Mouse (Mus musculus): Measurements from ENCODE around the gene Efcc1. TPM values are rescaled to one million over a fixed set of nuclear protein-coding genes. Genes with fewer than 3 reads are reported as not detected.

Gene Efcc1
- polyA plus RNA-seq, 1 experiment: not detected

GRCm38 (mm10) chr6:87780546-87781301, 50.1 kb downstream of the Efcc1 start:
- no peak for TF ChIP-seq POLR2A (IDR thresholded peaks at IDR 0.05; ENCODE audit: insufficient read depth, low read depth, low read length)
- WGBS: 85% methylated on average over 10 of the region's 10 CpGs

GRCm38 (mm10) chr6:87784033-87784432, 53.4 kb downstream of the Efcc1 start:
- Histone ChIP-seq H3K27ac (ENCODE audit: insufficient read depth, low read depth, low read length) (no peak overlapping the region), H3K4me1 (ENCODE audit: control insufficient read depth, insufficient read depth, low read length) (no peaks in the 10 kb centered on the region), H3K4me3 (ENCODE audit: insufficient read depth, low read depth, low read length) (no peak overlapping the region)
- 70% methylated on average over 8 of the region's 8 CpGs for WGBS
- TF ChIP-seq CTCF (IDR thresholded peaks at IDR 0.05; ENCODE audit: insufficient read depth, low read depth, low read length): no peak
- no peak for TF ChIP-seq POLR2A (IDR thresholded peaks at IDR 0.05; ENCODE audit: insufficient read depth, low read depth, low read length)

More at GRCm38 (mm10) chr6:87780546-87781301, 50.1 kb downstream of the Efcc1 start:
- Histone ChIP-seq H3K4me1 (ENCODE audit: control insufficient read depth, insufficient read depth, low read length) (no peaks in the 10 kb centered on the region), H3K4me3 (ENCODE audit: insufficient read depth, low read depth, low read length) (no peak overlapping the region), H3K27ac (ENCODE audit: insufficient read depth, low read depth, low read length) (no peak overlapping the region)

DNA sequence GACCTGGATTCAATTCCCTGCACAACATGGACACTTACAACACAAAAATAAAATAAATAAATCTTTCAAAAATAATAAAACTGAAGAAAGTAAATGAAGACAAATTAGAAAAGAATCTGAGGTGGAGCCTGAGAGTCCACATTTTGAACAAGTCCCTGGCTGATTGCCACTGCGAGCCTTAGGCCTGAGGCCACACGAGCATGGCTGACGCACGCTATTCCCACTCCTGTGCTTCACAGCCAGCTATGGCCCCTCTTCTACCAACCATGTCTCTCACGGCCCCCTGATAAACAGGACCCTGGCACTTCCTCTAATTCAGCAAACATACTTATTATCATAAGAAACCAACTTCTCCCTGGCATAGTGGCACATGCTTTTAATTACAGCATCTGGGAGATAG, 56.0 kb downstream of the Efcc1 start:
- 83% methylated on average over 5 of the region's 5 CpGs for WGBS
- Histone ChIP-seq H3K4me1 (ENCODE audit: control insufficient read depth, insufficient read depth, low read length) (peaks cover 5% of the 10 kb centered on the region; the same call in 1 of the 2 replicates), H3K27ac (ENCODE audit: insufficient read depth, low read depth, low read length) (no peak overlapping the region), H3K4me3 (ENCODE audit: insufficient read depth, low read depth, low read length) (no peak overlapping the region)
- TF ChIP-seq POLR2A (IDR thresholded peaks at IDR 0.05; ENCODE audit: insufficient read depth, low read depth, low read length) (no peak), CTCF (IDR thresholded peaks at IDR 0.05; ENCODE audit: insufficient read depth, low read depth, low read length) (no peak)

DNA sequence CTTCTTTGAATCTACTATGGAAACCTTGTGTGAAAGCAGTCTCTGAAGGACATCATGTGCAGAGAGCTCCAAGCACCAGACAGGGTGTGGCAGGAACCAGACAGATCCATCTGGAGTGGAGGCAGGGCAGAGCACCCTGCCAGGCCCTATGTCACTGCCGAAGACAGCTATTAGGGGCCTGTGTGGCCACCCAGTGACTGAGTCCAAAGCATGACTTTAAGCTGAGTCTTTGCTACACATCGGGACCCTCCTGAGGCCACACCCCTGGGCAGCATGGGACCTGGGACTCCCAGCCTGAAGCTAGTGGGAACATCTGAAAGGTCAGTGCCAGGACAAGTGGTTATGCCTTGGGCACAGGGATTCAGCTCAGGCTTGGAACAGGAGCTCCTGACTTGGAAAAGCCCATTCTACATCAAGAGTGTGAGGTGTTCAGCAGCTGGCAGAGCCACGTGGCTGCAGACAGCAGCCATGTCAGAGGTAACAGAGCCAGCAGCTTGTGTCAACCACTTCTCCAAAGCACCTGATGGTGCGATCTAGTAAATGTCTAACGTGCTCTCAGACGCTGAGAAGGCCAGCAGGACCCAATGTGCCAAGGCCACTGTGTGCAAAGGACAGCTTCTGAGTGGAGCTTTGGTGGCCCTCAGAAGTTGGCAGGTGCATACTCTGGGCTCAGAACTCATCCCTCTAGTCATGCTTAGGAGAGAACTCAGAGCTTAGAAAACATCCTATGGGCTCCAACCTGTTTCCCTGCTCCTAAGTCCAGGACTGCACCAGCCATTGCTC, 56.6 kb downstream of the Efcc1 start:
- TF ChIP-seq CTCF (IDR thresholded peaks at IDR 0.05; ENCODE audit: insufficient read depth, low read depth, low read length) (no peak), POLR2A (IDR thresholded peaks at IDR 0.05; ENCODE audit: insufficient read depth, low read depth, low read length) (no peak)
- Histone ChIP-seq H3K4me1 (ENCODE audit: control insufficient read depth, insufficient read depth, low read length) (peaks cover 5% of the 10 kb centered on the region; the same call in 1 of the 2 replicates), H3K4me3 (ENCODE audit: insufficient read depth, low read depth, low read length) (no peak overlapping the region), H3K27ac (ENCODE audit: insufficient read depth, low read depth, low read length) (no peak overlapping the region)
- 85% methylated on average over 6 of the region's 6 CpGs for WGBS

- Histone ChIP-seq H3K27ac (ENCODE audit: insufficient read depth, low read depth, low read length) (no peak overlapping the region), H3K4me3 (ENCODE audit: insufficient read depth, low read depth, low read length) (no peak overlapping the region), H3K4me1 (ENCODE audit: control insufficient read depth, insufficient read depth, low read length) (peaks cover 5% of the 10 kb centered on the region; the same call in 1 of the 2 replicates)
- WGBS: 96% methylated on average over 9 of the region's 9 CpGs
- TF ChIP-seq POLR2A (IDR thresholded peaks at IDR 0.05; ENCODE audit: insufficient read depth, low read depth, low read length): no peak
- no peak for TF ChIP-seq CTCF (IDR thresholded peaks at IDR 0.05; ENCODE audit: insufficient read depth, low read depth, low read length)
Observed at GRCm38 (mm10) chr6:87788266-87788895, 57.7 kb downstream of the Efcc1 start.

- no peak for TF ChIP-seq POLR2A (IDR thresholded peaks at IDR 0.05; ENCODE audit: insufficient read depth, low read depth, low read length)
- TF ChIP-seq CTCF (IDR thresholded peaks at IDR 0.05; ENCODE audit: insufficient read depth, low read depth, low read length): no peak
- no peak overlapping the region for H3K27ac ChIP-seq (ENCODE audit: insufficient read depth, low read depth, low read length)
- WGBS: 35% methylated on average over 5 of the region's 5 CpGs
- H3K4me1 ChIP-seq (ENCODE audit: control insufficient read depth, insufficient read depth, low read length): peaks cover 5% of the 10 kb centered on the region; the same call in 1 of the 2 replicates
- H3K4me3 ChIP-seq (ENCODE audit: insufficient read depth, low read depth, low read length): no peak overlapping the region
Observed at GRCm38 (mm10) chr6:87788896-87789587, 58.4 kb downstream of the Efcc1 start.

DNA sequence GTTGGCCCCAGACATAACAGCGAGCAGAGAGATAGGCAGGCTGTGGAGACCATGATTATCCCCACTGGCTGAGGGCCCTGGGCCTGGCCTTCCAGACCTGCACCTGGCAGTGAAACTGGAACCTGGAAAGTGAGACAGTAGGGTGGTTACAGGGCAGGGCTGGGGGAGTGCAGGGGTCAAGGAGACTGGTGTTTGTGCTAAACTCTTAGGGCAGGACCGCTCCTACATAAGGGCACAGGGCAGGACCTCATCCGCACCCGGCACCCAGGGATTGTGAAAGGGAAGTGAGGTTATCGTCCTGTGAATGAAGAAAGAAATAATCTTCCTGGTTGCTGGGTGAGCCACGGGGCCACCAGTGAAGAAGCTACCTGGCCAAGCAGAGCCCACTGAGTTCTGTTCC, 59.1 kb downstream of the Efcc1 start:
- Histone ChIP-seq H3K4me1 (ENCODE audit: control insufficient read depth, insufficient read depth, low read length) (peaks cover 5% of the 10 kb centered on the region; the same call in 1 of the 2 replicates), H3K27ac (ENCODE audit: insufficient read depth, low read depth, low read length) (no peak overlapping the region), H3K4me3 (ENCODE audit: insufficient read depth, low read depth, low read length) (no peak overlapping the region)
- no peak for TF ChIP-seq CTCF (IDR thresholded peaks at IDR 0.05; ENCODE audit: insufficient read depth, low read depth, low read length)
- no peak for TF ChIP-seq POLR2A (IDR thresholded peaks at IDR 0.05; ENCODE audit: insufficient read depth, low read depth, low read length)
- 88% methylated on average over 6 of the region's 6 CpGs for WGBS

- Histone ChIP-seq H3K27ac (ENCODE audit: insufficient read depth, low read depth, low read length) (no peak overlapping the region), H3K4me3 (ENCODE audit: insufficient read depth, low read depth, low read length) (no peak overlapping the region), H3K4me1 (ENCODE audit: control insufficient read depth, insufficient read depth, low read length) (peaks cover 5% of the 10 kb centered on the region; the same call in 1 of the 2 replicates)
- 83% methylated on average over 7 of the region's 7 CpGs for WGBS
- TF ChIP-seq CTCF (IDR thresholded peaks at IDR 0.05; ENCODE audit: insufficient read depth, low read depth, low read length) (no peak), POLR2A (IDR thresholded peaks at IDR 0.05; ENCODE audit: insufficient read depth, low read depth, low read length) (no peak)
Observed at GRCm38 (mm10) chr6:87790779-87791480, 60.3 kb downstream of the Efcc1 start.
